Mouse (Mus musculus) midbrain, embryonic 16.5 days (tissue): ENCODE measurements at regions not wholly inside any gene's neighbourhood (a gene's known extent, or its start where the extent isn't known, plus 50 kb on each side); places are given as distances from the start of the nearest gene placed in this dataset.

ENCODE experiments used
- ATAC-seq: fragments of 200-750 bp; cut with Nextera tagmentation; 2 replicates; pipeline ENCODE4 v1.8.0; 2017; ENCODE audit warnings: moderate TSS enrichment
- H3K27ac ChIP-seq: fragments of 300-500 bp; sonication (generic); 2 replicates; pipeline ENCODE4 v1.5.1; 2014; ENCODE audit warnings: mild to moderate bottlenecking, low read length, mixed read lengths
- H3K27me3 ChIP-seq: fragments of 300-500 bp; sonication (generic); 2 replicates; pipeline ENCODE4 v1.6.1; 2014; ENCODE audit warnings: low read depth, low read length, mixed read lengths; ENCODE audit not compliant: control insufficient read depth, insufficient read depth
- H3K36me3 ChIP-seq: fragments of 300-500 bp; sonication (generic); 2 replicates; pipeline ENCODE4 v1.6.1; 2014; ENCODE audit warnings: mild to moderate bottlenecking, low read length, moderate library complexity, mixed read lengths; ENCODE audit not compliant: control insufficient read depth, insufficient read depth
- H3K4me1 ChIP-seq: fragments of 300-500 bp; sonication (generic); 2 replicates; pipeline ENCODE4 v1.6.1; 2014; ENCODE audit warnings: mild to moderate bottlenecking, low read length, mixed read lengths; ENCODE audit not compliant: control insufficient read depth, insufficient read depth
- H3K4me2 ChIP-seq: fragments of 300-500 bp; sonication (generic); 2 replicates; pipeline ENCODE4 v1.6.1; 2014; ENCODE audit warnings: mild to moderate bottlenecking, low read length, mixed read lengths
- H3K4me3 ChIP-seq: fragments of 300-500 bp; sonication (generic); 2 replicates; pipeline ENCODE4 v1.5.1; 2014; ENCODE audit warnings: low read depth, mild to moderate bottlenecking, low read length, moderate library complexity, mixed read lengths
- H3K9ac ChIP-seq: fragments of 300-500 bp; sonication (generic); 2 replicates; pipeline ENCODE4 v1.6.1; 2014; ENCODE audit warnings: low read depth, low read length, mixed read lengths
- H3K9me3 ChIP-seq: fragments of 300-500 bp; sonication (generic); replicated peaks from 2 replicates; pipeline ENCODE4 v1.6.1; 2014; ENCODE audit warnings: mild to moderate bottlenecking, low read length, mixed read lengths; ENCODE audit not compliant: control insufficient read depth, poor library complexity, severe bottlenecking
- WGBS: fragments of 180-500 bp; shearing (Covaris S2); extraction: QIAGEN DNeasy Blood & Tissue Kit; methylation state at CpG from one replicate; pipeline ENCODE4 v1.1.7; 2014; 5-methylcytosine and 5-hydroxymethylcytosine counted together

GRCm38 (mm10) chr1:23189790-23190189 lies 87.7 kb upstream of the 4933415F23Rik start:
- H3K4me3 ChIP-seq = no peak overlapping the region
- no peak overlapping the region for H3K27ac ChIP-seq
- H3K27me3 ChIP-seq = no peaks in the 10 kb centered on the region
- H3K9me3 ChIP-seq = no peaks in the 10 kb centered on the region
- no peak overlapping the region for H3K4me2 ChIP-seq
- H3K36me3 ChIP-seq = no peaks in the 10 kb centered on the region
- no peaks in the 10 kb centered on the region for H3K4me1 ChIP-seq
- 96% methylated on average over 4 of the region's 4 CpGs for WGBS
- no peak overlapping the region for H3K9ac ChIP-seq
- no peak for ATAC-seq

GRCm38 (mm10) chr1:23188216-23188615 lies 86.2 kb upstream of the 4933415F23Rik start:
- Histone ChIP-seq H3K36me3 (no peaks in the 10 kb centered on the region), H3K4me2 (no peak overlapping the region), H3K4me3 (no peak overlapping the region), H3K27ac (no peak overlapping the region), H3K9me3 (no peaks in the 10 kb centered on the region), H3K4me1 (no peaks in the 10 kb centered on the region), H3K27me3 (no peaks in the 10 kb centered on the region), H3K9ac (no peak overlapping the region)
- 84% methylated on average over 5 of the region's 5 CpGs for WGBS
- no peak for ATAC-seq

GRCm38 (mm10) chr1:23187446-23188206 lies 85.6 kb upstream of the 4933415F23Rik start:
- H3K9me3 ChIP-seq = no peaks in the 10 kb centered on the region
- no peak overlapping the region for H3K4me2 ChIP-seq
- no peak overlapping the region for H3K27ac ChIP-seq
- no peaks in the 10 kb centered on the region for H3K4me1 ChIP-seq
- no peaks in the 10 kb centered on the region for H3K27me3 ChIP-seq
- no peak overlapping the region for H3K4me3 ChIP-seq
- H3K9ac ChIP-seq = no peak overlapping the region
- H3K36me3 ChIP-seq = no peaks in the 10 kb centered on the region
- ATAC-seq = no peak
- 87% methylated on average over 6 of the region's 6 CpGs for WGBS

DNA sequence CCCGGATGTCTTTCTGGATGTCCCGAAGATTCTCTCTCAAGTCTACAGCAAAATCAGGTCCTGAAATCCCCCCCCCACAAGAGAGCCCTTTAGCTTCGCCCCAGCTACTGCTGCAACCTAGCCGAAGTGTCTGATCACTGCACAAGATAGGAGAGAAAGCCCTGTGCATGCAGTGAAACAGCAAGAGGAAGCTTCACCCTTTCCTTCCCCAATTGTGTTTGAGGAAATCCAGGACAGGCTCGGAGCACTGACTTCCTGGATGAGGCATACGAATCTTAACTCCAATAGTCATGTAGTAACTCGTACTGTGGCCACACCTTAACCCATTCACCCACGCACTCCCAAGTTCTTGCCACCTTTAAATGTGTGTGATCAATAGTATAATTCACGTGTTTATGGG lies 82.7 kb upstream of the 4933415F23Rik start:
- no peaks in the 10 kb centered on the region for H3K36me3 ChIP-seq
- no peaks in the 10 kb centered on the region for H3K9me3 ChIP-seq
- H3K9ac ChIP-seq = no peak overlapping the region
- no peaks in the 10 kb centered on the region for H3K27me3 ChIP-seq
- no peak overlapping the region for H3K27ac ChIP-seq
- ATAC-seq = no peak
- H3K4me2 ChIP-seq = no peak overlapping the region
- no peaks in the 10 kb centered on the region for H3K4me1 ChIP-seq
- 88% methylated on average over 9 of the region's 9 CpGs for WGBS
- H3K4me3 ChIP-seq = no peak overlapping the region

GRCm38 (mm10) chr1:23182541-23182940 lies 80.5 kb upstream of the 4933415F23Rik start:
- no peaks in the 10 kb centered on the region for H3K9me3 ChIP-seq
- ATAC-seq = no peak
- H3K27me3 ChIP-seq = no peaks in the 10 kb centered on the region
- no peak overlapping the region for H3K4me2 ChIP-seq
- H3K9ac ChIP-seq = no peak overlapping the region
- no peak overlapping the region for H3K27ac ChIP-seq
- no peaks in the 10 kb centered on the region for H3K36me3 ChIP-seq
- H3K4me1 ChIP-seq = no peaks in the 10 kb centered on the region
- H3K4me3 ChIP-seq = no peak overlapping the region

DNA sequence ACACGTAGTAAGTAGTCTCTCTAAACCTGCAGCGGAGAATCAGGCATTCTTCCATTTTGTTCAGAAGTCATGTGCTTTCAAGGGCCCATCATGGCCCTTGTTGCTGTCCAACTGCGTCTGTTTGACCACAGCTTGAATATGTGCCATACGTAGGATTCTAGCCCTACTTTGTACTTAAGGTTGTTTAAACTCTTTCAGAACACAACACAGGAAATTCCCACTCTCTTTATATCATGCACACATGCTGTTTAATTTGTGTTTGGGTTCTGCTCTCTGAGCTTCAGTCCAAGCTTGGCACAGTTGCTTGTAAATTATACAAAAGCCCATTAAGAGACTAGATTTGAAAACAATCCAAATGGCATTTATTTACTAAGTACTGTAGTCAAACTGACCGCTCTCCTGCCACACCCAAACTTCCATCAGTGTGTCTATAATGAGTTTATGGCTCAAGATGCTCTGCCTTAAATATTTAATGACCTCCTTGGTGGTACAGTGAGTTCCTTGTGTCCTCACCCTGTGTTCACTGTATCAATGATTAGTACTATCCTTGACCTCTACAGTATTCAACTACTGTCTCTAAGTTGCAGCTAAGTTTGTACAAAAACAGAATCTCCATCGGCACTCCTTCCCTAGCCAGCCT lies 76.4 kb upstream of the 4933415F23Rik start:
- 84% methylated on average over 6 of the region's 6 CpGs for WGBS
- Histone ChIP-seq H3K27me3 (no peaks in the 10 kb centered on the region), H3K4me3 (no peak overlapping the region), H3K9ac (no peak overlapping the region), H3K9me3 (no peaks in the 10 kb centered on the region), H3K4me1 (no peaks in the 10 kb centered on the region), H3K27ac (no peak overlapping the region), H3K36me3 (no peaks in the 10 kb centered on the region), H3K4me2 (no peak overlapping the region)
- ATAC-seq = no peak

DNA sequence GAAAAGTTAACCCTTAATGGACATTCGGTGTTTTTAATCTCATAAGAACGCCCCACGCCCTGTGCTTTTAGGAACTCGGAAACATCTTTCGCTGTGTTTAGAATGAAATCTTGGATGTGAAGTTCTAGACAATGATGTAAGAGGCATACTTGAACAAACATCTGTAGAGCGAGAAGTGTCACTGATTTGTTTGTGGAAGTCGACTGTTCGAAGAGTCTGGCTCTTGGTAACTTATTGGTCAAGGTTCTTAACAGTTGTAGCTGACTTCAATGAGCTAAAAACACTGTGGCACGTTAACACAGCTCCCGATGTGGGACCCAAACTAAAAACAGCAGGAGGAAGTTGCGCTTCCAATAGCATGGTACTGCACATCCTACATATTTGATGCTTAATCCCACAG lies 72.0 kb upstream of the 4933415F23Rik start:
- WGBS = 92% methylated on average over 11 of the region's 11 CpGs
- no peak for ATAC-seq
- H3K36me3 ChIP-seq = no peaks in the 10 kb centered on the region
- no peaks in the 10 kb centered on the region for H3K27me3 ChIP-seq
- H3K4me2 ChIP-seq = no peak overlapping the region
- no peak overlapping the region for H3K27ac ChIP-seq
- no peak overlapping the region for H3K4me3 ChIP-seq
- no peaks in the 10 kb centered on the region for H3K4me1 ChIP-seq
- no peaks in the 10 kb centered on the region for H3K9me3 ChIP-seq
- no peak overlapping the region for H3K9ac ChIP-seq

- no peaks in the 10 kb centered on the region for H3K4me1 ChIP-seq
- ATAC-seq = no peak
- WGBS = 75% methylated on average over 7 of the region's 7 CpGs
Observed at GRCm38 (mm10) chr1:23173054-23173802, 71.2 kb upstream of the 4933415F23Rik start.

GRCm38 (mm10) chr1:23171336-23171735 lies 69.3 kb upstream of the 4933415F23Rik start:
- H3K4me3 ChIP-seq = no peak overlapping the region
- no peak for ATAC-seq
- no peaks in the 10 kb centered on the region for H3K36me3 ChIP-seq
- 98% methylated on average over 2 of the region's 2 CpGs for WGBS
- H3K4me2 ChIP-seq = no peak overlapping the region
- H3K27ac ChIP-seq = no peak overlapping the region
- H3K27me3 ChIP-seq = no peaks in the 10 kb centered on the region
- H3K9me3 ChIP-seq = no peaks in the 10 kb centered on the region
- no peaks in the 10 kb centered on the region for H3K4me1 ChIP-seq
- no peak overlapping the region for H3K9ac ChIP-seq

More at GRCm38 (mm10) chr1:23173054-23173802, 71.2 kb upstream of the 4933415F23Rik start:
- H3K27ac ChIP-seq = no peak overlapping the region
- H3K4me2 ChIP-seq = no peak overlapping the region
- no peaks in the 10 kb centered on the region for H3K9me3 ChIP-seq
- H3K27me3 ChIP-seq = no peaks in the 10 kb centered on the region
- H3K4me3 ChIP-seq = no peak overlapping the region
- no peak overlapping the region for H3K9ac ChIP-seq
- H3K36me3 ChIP-seq = no peaks in the 10 kb centered on the region
